Mouse (Mus musculus) midbrain, postnatal 0 days (tissue): ENCODE measurements at regions not wholly inside any gene's neighbourhood (a gene's known extent, or its start where the extent isn't known, plus 50 kb on each side); places are given as distances from the start of the nearest gene placed in this dataset.

Experiments used
- ATAC-seq: fragments of 200-750 bp; cut with Nextera tagmentation; 2 replicates; pipeline ENCODE4 v1.8.0; 2017; ENCODE audit warnings: moderate number of reproducible peaks, mild to moderate bottlenecking, moderate TSS enrichment, moderate library complexity; ENCODE audit not compliant: low FRiP score
- DNase-seq: peaks from one replicate; pipeline ENCODE4 v3.0.0-alpha.2; 2015; ENCODE audit warnings: low spot score
- H3K27ac ChIP-seq: fragments of 300-500 bp; sonication (generic); 2 replicates; pipeline ENCODE4 v1.5.1; 2014; ENCODE audit warnings: low read depth, mild to moderate bottlenecking, low read length, mixed read lengths
- H3K27me3 ChIP-seq: fragments of 300-500 bp; sonication (generic); 2 replicates; pipeline ENCODE4 v1.6.1; 2014; ENCODE audit warnings: low read length, control low read depth, mixed read lengths; ENCODE audit not compliant: insufficient read depth
- H3K36me3 ChIP-seq: fragments of 300-500 bp; sonication (generic); 2 replicates; pipeline ENCODE4 v1.6.1; 2014; ENCODE audit warnings: low read length, control low read depth, mixed read lengths; ENCODE audit not compliant: insufficient read depth
- H3K4me1 ChIP-seq: fragments of 300-500 bp; sonication (generic); 2 replicates; pipeline ENCODE4 v1.6.1; 2014; ENCODE audit warnings: mild to moderate bottlenecking, control low read depth, antibody characterized with exemption, low read length, mixed read lengths; ENCODE audit not compliant: insufficient read depth
- H3K4me2 ChIP-seq: fragments of 300-500 bp; sonication (generic); 2 replicates; pipeline ENCODE4 v1.6.1; 2014; ENCODE audit warnings: low read depth, mild to moderate bottlenecking, low read length, mixed read lengths; ENCODE audit not compliant: poor library complexity, severe bottlenecking
- H3K4me3 ChIP-seq: fragments of 300-500 bp; sonication (generic); 2 replicates; pipeline ENCODE4 v1.5.1; 2014; ENCODE audit warnings: low read depth, mild to moderate bottlenecking, low read length, moderate library complexity
- H3K9ac ChIP-seq: fragments of 300-500 bp; sonication (generic); replicated peaks from 2 replicates; pipeline ENCODE4 v1.6.1; 2014; ENCODE audit warnings: mild to moderate bottlenecking, low read length, moderate library complexity, mixed read lengths; ENCODE audit not compliant: poor library complexity, severe bottlenecking
- H3K9me3 ChIP-seq: fragments of 300-500 bp; sonication (generic); 2 replicates; pipeline ENCODE4 v1.6.1; 2016; ENCODE audit warnings: low read length, control low read depth
- CTCF ChIP-seq: IDR thresholded peaks from 2 replicates; pipeline ENCODE4 v1.5.1; 2016; ENCODE audit warnings: antibody characterized with exemption, mild to moderate bottlenecking
- WGBS: fragments of 180-500 bp; shearing (Covaris S2); extraction: QIAGEN DNeasy Blood & Tissue Kit; methylation state at CpG from one replicate; pipeline ENCODE4 v1.1.7; 2014; 5-methylcytosine and 5-hydroxymethylcytosine counted together

GRCm38 (mm10) chr7:134436917-134437316 lies 51.5 kb upstream of the D7Ertd443e start:
- Histone ChIP-seq H3K27ac (no peak overlapping the region), H3K4me2 (no peak overlapping the region), H3K4me3 (no peak overlapping the region), H3K9ac (no peak overlapping the region), H3K4me1 (no peaks in the 10 kb centered on the region), H3K27me3 (no peaks in the 10 kb centered on the region), H3K36me3 (no peaks in the 10 kb centered on the region), H3K9me3 (no peaks in the 10 kb centered on the region)
- ATAC-seq (no peak), DNase-seq (no peak)
- TF ChIP-seq CTCF = no peak
- 95% methylated on average over 3 of the region's 3 CpGs for WGBS

DNA sequence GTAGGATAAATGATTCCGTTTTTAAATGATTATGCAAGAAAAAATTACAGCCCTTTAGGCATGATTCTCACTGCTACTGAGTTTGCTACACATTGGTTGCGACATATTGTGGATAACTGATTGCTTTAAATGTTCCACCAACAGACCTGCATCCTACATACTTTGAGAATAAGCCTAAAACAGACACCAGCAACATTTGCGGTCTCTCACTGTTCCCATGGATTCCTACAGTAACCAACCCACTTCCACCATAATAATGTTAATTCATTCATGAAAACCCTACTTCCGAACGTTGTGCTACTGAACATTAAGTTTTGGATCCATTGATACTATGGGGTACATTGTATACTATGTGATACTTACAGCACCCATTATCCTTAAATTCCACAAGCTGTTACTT lies 53.8 kb upstream of the D7Ertd443e start:
- 94% methylated on average over 5 of the region's 5 CpGs for WGBS
- no peak overlapping the region for H3K4me2 ChIP-seq

DNA sequence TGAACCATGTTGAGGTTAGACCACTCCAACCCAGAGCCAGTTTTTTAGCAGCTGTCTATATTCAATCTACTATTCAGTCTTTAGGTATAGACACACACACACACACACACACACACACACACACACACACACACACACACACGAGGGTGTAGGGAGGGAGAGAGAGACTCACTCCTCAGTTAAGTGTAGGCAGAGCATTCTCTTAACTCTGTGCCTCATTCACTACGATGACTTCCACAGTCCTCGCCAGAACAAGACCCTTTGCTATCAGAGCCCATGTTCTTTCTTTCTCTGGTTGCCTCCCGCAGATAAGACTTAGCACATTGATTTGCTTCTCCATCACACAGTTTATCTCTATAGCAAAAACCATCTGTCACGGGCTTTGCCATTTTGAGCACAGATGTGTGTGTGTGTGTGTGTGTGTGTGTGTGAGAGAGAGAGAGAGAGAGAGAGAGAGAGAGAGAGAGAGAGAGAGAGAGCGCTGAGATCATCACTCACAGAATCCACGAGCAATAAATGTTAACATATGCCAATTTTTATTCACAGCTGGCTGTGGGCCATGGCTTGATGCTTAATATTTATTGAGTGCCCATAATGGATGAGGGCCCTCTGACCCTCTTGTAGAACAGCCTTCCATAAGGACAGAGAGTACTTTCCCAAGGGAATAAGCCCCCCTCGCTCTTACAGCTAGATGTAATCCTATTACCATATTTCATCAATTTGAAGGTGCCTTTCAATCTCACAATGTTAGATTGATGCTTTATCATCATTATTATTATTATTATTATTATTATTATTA lies 59.7 kb upstream of the D7Ertd443e start:
- H3K27ac ChIP-seq = no peak overlapping the region
- 70% methylated on average over 8 of the region's 8 CpGs for WGBS
- peak; percentile 18 for DNase-seq
- no peaks in the 10 kb centered on the region for H3K9me3 ChIP-seq
- H3K36me3 ChIP-seq = no peaks in the 10 kb centered on the region
- no peaks in the 10 kb centered on the region for H3K27me3 ChIP-seq
- no peak overlapping the region for H3K4me2 ChIP-seq
- ATAC-seq = no peak
- H3K4me1 ChIP-seq = no peaks in the 10 kb centered on the region
- no peak overlapping the region for H3K9ac ChIP-seq
- H3K4me3 ChIP-seq = no peak overlapping the region
- no peak for TF ChIP-seq CTCF

More for the DNA sequence above, 53.8 kb upstream of the D7Ertd443e start:
- Histone ChIP-seq H3K36me3 (no peaks in the 10 kb centered on the region), H3K27ac (no peak overlapping the region), H3K4me3 (no peak overlapping the region), H3K27me3 (no peaks in the 10 kb centered on the region), H3K4me1 (no peaks in the 10 kb centered on the region), H3K9ac (no peak overlapping the region), H3K9me3 (no peaks in the 10 kb centered on the region)
- ATAC-seq (no peak), DNase-seq (no peak)
- no peak for TF ChIP-seq CTCF

GRCm38 (mm10) chr7:134447648-134448202 lies 62.3 kb upstream of the D7Ertd443e start:
- Histone ChIP-seq H3K4me2 (no peak overlapping the region), H3K9me3 (no peaks in the 10 kb centered on the region), H3K4me3 (no peak overlapping the region), H3K27me3 (no peaks in the 10 kb centered on the region), H3K4me1 (no peaks in the 10 kb centered on the region), H3K9ac (no peak overlapping the region), H3K36me3 (no peaks in the 10 kb centered on the region), H3K27ac (no peak overlapping the region)
- DNase-seq = no peak
- no peak for ATAC-seq
- no peak for TF ChIP-seq CTCF

GRCm38 (mm10) chr7:134448831-134449230 lies 63.4 kb upstream of the D7Ertd443e start:
- no peak overlapping the region for H3K9ac ChIP-seq
- no peak for TF ChIP-seq CTCF
- H3K4me3 ChIP-seq = no peak overlapping the region
- H3K4me2 ChIP-seq = no peak overlapping the region
- no peaks in the 10 kb centered on the region for H3K4me1 ChIP-seq
- 86% methylated on average over 2 of the region's 2 CpGs for WGBS
- no peaks in the 10 kb centered on the region for H3K36me3 ChIP-seq
- no peak for ATAC-seq
- peaks cover 7% of the 10 kb centered on the region; the same call in 1 of the 2 replicates for H3K9me3 ChIP-seq
- H3K27ac ChIP-seq = no peak overlapping the region
- no peaks in the 10 kb centered on the region for H3K27me3 ChIP-seq
- DNase-seq = no peak

- Histone ChIP-seq H3K4me3 (no peak overlapping the region), H3K9ac (no peak overlapping the region), H3K36me3 (no peaks in the 10 kb centered on the region), H3K27ac (no peak overlapping the region), H3K27me3 (no peaks in the 10 kb centered on the region), H3K9me3 (no peaks in the 10 kb centered on the region), H3K4me2 (no peak overlapping the region), H3K4me1 (no peaks in the 10 kb centered on the region; the same call in 1 of the 2 replicates)
- no peak for TF ChIP-seq CTCF
- ATAC-seq = no peak
- 55% methylated on average over 3 of the region's 3 CpGs for WGBS
- DNase-seq = peak; percentile 69
Observed at GRCm38 (mm10) chr7:134462677-134463076, 77.2 kb upstream of the D7Ertd443e start.
